Mouse (Mus musculus) liver, adult 2 months (tissue): ENCODE measurements around the gene Tcp1. TPM values are rescaled to one million over a fixed set of nuclear protein-coding genes. Genes with fewer than 3 reads are reported as not detected.

Experiments
- DNase-seq: peaks from one replicate; pipeline ENCODE4 v3.0.0-alpha.2; 2011; ENCODE audit warnings: low read depth, low spot score; ENCODE audit errors: extremely low read depth
- H3K27ac ChIP-seq: fragments of 200-500 bp; replicated peaks from 2 replicates; pipeline ENCODE4 v1.5.1; 2012; ENCODE audit warnings: low read depth, mild to moderate bottlenecking, control low read depth, inconsistent platforms, low read length; ENCODE audit not compliant: insufficient read depth
- H3K27me3 ChIP-seq: fragments of 200-500 bp; 2 replicates; pipeline ENCODE4 v1.6.1; 2012; ENCODE audit warnings: mild to moderate bottlenecking, moderate library complexity, low read length, inconsistent platforms; ENCODE audit not compliant: control insufficient read depth, insufficient read depth
- H3K36me3 ChIP-seq: fragments of 200-500 bp; 2 replicates; pipeline ENCODE4 v1.6.1; 2012; ENCODE audit warnings: low read length, inconsistent platforms; ENCODE audit not compliant: control insufficient read depth, insufficient read depth
- H3K4me1 ChIP-seq: fragments of 200-500 bp; 2 replicates; pipeline ENCODE4 v1.6.1; 2011; ENCODE audit warnings: low read length; ENCODE audit not compliant: control insufficient read depth, insufficient read depth
- H3K4me3 ChIP-seq: fragments of 200-500 bp; 2 replicates; pipeline ENCODE4 v1.5.1; 2011; ENCODE audit warnings: low read depth, mild to moderate bottlenecking, control low read depth, low read length, moderate library complexity; ENCODE audit not compliant: insufficient read depth
- H3K79me2 ChIP-seq: fragments of 200-500 bp; 2 replicates; pipeline ENCODE4 v1.6.1; 2012; ENCODE audit warnings: inconsistent platforms, mild to moderate bottlenecking, low read length, moderate library complexity; ENCODE audit not compliant: control insufficient read depth, insufficient read depth
- H3K9ac ChIP-seq: fragments of 200-500 bp; 2 replicates; pipeline ENCODE4 v1.6.1; 2012; ENCODE audit warnings: low read depth, mild to moderate bottlenecking, control low read depth, inconsistent platforms, low read length
- CTCF ChIP-seq: fragments of 200-500 bp; IDR thresholded peaks from 2 replicates; pipeline ENCODE4 v1.5.1; 2011; ENCODE audit warnings: low read depth, low read length, control low read depth
- POLR2A ChIP-seq: fragments of 200-500 bp; IDR thresholded peaks from 2 replicates; pipeline ENCODE4 v1.6.1; 2011; ENCODE audit warnings: low read length, control low read depth; ENCODE audit not compliant: insufficient read depth; ENCODE audit errors: extremely low read depth
- WGBS: fragments of 180-500 bp; shearing (Covaris S2); methylation state at CpG from one replicate; pipeline ENCODE4 v1.1.7; 2018; 5-methylcytosine and 5-hydroxymethylcytosine counted together
- polyA plus RNA-seq: library from polyadenylated mRNA; depleted of rRNA; stranded (reverse); fragments of >200 nt; gene quantifications from 2 replicates; pipeline ENCODE4 v1.2.3, GENCODE M21; 2012
- total RNA-seq: library from RNA; depleted of rRNA; stranded (reverse); fragments of >200 nt; gene quantifications from 2 replicates; pipeline ENCODE4 v1.2.3, GENCODE M21; 2014

The Tcp1 gene
- total and polyA plus RNA-seq, 2 experiments: 39.9 to 136 TPM

- no peak overlapping the region for H3K27ac ChIP-seq
- no peaks in the 10 kb centered on the region for H3K4me1 ChIP-seq
- TF ChIP-seq POLR2A (no peak), CTCF (no peak)
- no peaks in the 10 kb centered on the region for H3K79me2 ChIP-seq
- H3K27me3 ChIP-seq: no peaks in the 10 kb centered on the region
- H3K9ac ChIP-seq: no peak overlapping the region
- H3K4me3 ChIP-seq: no peak overlapping the region
- peaks cover 17% of the 10 kb centered on the region for H3K36me3 ChIP-seq
- WGBS: 90% methylated on average over 9 of the region's 9 CpGs
- DNase-seq: no peak
Observed at GRCm38 (mm10) chr17:12906436-12906835, 9.1 kb upstream of the Tcp1 start.

DNA sequence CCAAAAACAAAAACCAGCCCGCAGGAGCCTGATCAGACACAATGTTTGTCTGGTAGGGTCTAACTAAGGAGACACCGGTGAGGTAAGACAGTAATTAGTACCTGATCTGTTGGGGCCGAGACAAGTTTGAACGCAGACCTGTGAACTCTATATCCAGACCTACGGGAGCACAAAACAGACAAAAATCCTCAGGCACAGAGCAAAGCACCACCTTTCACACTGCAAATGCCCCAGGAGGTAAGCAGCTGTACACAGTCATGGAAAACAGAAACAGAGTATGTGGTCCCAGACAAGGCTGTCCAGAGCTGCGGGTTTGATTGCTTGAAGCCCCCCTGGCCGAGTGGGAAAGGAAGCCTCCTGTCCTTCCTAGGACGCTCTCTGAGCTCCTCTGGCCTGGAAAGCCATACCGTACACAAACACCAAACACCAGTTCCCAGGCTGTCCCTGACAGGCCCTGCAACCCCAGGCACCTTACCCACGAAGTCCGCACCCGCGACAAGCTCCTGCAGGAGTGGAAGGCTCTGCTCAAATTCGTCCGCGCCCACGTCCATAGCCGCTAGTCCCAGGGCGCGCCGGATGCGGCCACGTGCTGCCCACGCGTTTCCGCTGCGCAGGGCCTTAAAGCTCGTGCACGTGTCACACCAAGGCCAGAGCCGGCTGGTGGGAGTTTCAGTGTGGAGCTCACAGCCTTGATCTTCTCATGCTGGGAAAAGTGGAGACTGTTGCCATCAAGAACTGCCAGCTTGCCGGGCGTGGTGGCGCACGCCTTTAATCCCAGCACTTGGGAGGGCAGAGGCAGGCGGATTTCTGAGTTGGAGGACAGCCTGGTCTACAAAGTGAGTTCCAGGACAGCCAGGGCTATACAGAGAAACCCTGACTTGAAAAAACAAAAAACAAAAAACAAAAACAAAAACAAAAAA lies 5.9 kb upstream of the Tcp1 start, which contains the start of gene Pnldc1:
Gene Pnldc1, minus strand, starts transcription at position 870 of the 920 bp plus-strand sequence.
- no peaks in the 10 kb centered on the region for H3K79me2 ChIP-seq
- H3K27ac ChIP-seq: no peak within 1 kb of the TSS
- H3K4me3 ChIP-seq: no peak within 1 kb of the TSS
- no peaks in the 10 kb centered on the region for H3K4me1 ChIP-seq
- H3K27me3 ChIP-seq: no peaks in the 10 kb centered on the region
- peaks cover 33% of the 10 kb centered on the region for H3K36me3 ChIP-seq
- TF ChIP-seq POLR2A (no peak), CTCF (no peak)
- 90% methylated on average over 35 of the region's 35 CpGs for WGBS
- no peak for DNase-seq
- H3K9ac ChIP-seq: no peak within 1 kb of the TSS

DNA sequence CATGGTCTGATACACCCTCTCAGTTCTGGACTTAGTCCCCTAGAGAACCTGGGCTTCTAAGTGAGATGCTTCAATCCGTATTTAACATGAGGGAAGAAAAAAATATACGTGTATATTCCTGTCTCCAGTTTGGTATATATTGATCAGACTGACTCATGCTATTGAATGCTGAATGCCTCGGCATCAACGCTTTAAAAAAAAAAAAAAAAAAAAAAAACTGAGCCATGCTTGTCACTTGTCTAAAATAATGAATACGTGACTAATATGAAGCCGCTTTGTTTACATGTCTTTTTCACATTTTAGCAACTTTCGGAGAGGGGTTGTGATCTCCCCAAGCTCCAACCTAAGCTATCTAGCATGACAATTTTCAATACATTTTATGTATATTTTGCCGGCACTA lies 5.1 kb upstream of the Tcp1 start:
- DNase-seq: no peak
- Histone ChIP-seq H3K4me3 (no peak overlapping the region), H3K36me3 (peaks cover 30% of the 10 kb centered on the region), H3K79me2 (no peaks in the 10 kb centered on the region; the same call in 1 of the 2 replicates), H3K9ac (no peak overlapping the region), H3K27ac (no peak overlapping the region), H3K27me3 (no peaks in the 10 kb centered on the region), H3K4me1 (no peaks in the 10 kb centered on the region)
- WGBS: 82% methylated on average over 8 of the region's 8 CpGs
- TF ChIP-seq POLR2A: no peak
- no peak for TF ChIP-seq CTCF

DNA sequence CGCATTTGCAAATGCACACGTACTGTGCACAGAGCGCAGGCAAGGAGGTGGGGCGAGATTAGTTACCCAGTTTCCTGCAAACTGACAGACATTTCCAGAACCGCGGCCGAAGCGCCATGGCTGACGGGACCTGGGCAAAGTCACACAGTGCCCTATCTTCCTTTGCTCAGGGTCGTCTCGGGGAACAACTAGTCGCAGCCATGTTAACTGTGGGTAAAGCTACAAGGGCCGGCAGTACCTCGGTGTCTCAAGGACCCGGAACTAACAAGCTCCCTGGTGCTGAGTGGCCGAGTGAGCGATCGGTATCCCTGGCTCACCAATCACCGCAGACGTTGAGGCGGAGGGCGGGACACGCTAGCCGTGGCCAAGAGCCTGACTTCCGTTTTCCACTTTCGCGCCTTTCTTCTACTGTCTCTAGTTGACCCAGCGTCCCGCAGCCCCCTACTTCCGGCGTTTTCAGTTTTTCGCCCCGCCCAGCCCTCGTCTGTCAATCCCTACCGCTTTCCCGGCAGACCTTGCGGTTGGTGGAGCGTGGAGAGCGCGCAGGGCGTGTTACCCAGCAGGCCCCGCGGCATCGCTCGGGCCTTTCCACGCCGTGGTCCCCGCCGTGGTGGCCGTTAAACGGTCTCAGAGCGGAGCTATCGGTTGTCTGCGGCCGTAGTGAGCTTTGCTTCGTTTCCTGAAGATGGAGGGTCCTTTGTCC lies 531 bp downstream of the Tcp1 start, which contains the start of gene Mrpl18:
Gene Mrpl18, minus strand, starts transcription at position 465 of the 703 bp plus-strand sequence.
- WGBS: under 1% methylated on average over 56 of the region's 56 CpGs
- Histone ChIP-seq H3K9ac (peak within 1 kb of the TSS; percentile 78), H3K79me2 (no peaks in the 10 kb centered on the region; the same call in 1 of the 2 replicates), H3K4me1 (peaks cover 2% of the 10 kb centered on the region), H3K27ac (peak within 1 kb of the TSS; percentile 70), H3K27me3 (no peaks in the 10 kb centered on the region), H3K4me3 (peak within 1 kb of the TSS; percentile 68), H3K36me3 (peaks cover 43% of the 10 kb centered on the region)
- TF ChIP-seq POLR2A: peak; percentile 88
- TF ChIP-seq CTCF: no peak
- DNase-seq: peak; percentile 97

DNA sequence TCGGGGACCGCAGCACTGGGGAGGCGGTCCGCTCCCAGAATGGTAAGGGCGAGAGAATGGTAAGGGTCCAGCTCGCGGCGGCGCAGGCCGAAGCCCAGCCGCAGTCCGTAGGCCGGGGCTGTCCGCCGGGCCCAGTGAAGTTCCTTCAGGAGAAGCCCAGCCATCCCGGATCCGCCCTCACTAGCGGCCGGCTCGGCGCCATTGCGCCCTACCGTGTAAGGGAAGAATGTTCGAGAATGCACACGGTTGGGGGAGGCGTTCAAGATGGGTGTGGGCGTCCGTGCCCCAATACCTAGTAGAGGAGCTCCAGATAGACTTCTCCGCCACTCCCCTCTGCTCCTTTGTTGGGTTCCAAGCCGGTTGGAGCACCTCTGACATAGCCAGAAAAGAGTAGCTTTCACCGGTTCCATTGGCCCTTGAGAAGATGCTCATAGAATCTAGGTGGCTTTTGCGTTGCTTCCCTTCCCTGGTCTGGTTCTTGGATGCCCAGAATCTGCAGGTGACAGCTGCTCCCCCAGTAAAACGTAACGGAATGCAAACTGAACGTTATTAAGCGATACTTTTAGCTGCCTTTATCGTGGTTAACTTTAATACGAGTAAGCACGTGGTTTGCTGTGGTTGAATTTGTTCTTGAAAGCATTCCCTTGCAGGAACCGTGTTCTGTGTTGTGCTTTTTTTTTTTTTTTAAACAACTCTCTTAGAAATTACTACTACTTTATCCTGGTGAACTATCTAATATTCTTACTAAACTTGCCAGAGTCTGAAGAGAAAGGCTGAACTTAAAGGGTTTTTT lies 1.3 kb downstream of the Tcp1 start:
- WGBS: under 1% methylated on average over 40 of the region's 40 CpGs
- TF ChIP-seq CTCF: no peak
- TF ChIP-seq POLR2A: no peak
- Histone ChIP-seq H3K4me1 (peaks cover 2% of the 10 kb centered on the region), H3K9ac (peak overlapping the region; percentile 78), H3K79me2 (no peaks in the 10 kb centered on the region; the same call in 1 of the 2 replicates), H3K27me3 (no peaks in the 10 kb centered on the region), H3K27ac (peak overlapping the region; percentile 70), H3K4me3 (peak overlapping the region; percentile 66), H3K36me3 (peaks cover 41% of the 10 kb centered on the region)
- peak; percentile 60 for DNase-seq
